8 mouse cellular contexts compared by ENCODE assay signal in genomic region chr3:62338044-62338443, GRCm38 (mm10). TPM values are rescaled to one million over a fixed set of nuclear protein-coding genes. Genes with fewer than 3 reads are reported as not detected.
DNase-seq lines count a peak whose midpoint lies in the region; ATAC-seq and TF ChIP-seq lines count a peak whose summit lies in the region.

Arhgef26 (plus strand) TSS chr3:62338344.

- H3K27ac ChIP-seq in liver, adult 2 months (replicated peaks; ENCODE audit: insufficient read depth, low read depth, low read length), result peak within 1 kb of the TSS; percentile 98
- H3K27ac ChIP-seq in forebrain, embryonic 12.5 days, result peak within 1 kb of the TSS; percentile 36; the same call in 1 of the 2 replicates
- H3K27ac ChIP-seq in neural tube, embryonic 12.5 days, result no peak within 1 kb of the TSS

- H3K79me2 ChIP-seq in liver, adult 2 months (ENCODE audit: control insufficient read depth, insufficient read depth, low read length), result peaks cover 7% of the 10 kb centered on the region; the same call in 1 of the 2 replicates

- H3K4me2 ChIP-seq in forebrain, embryonic 12.5 days, result peak within 1 kb of the TSS; percentile 76
- H3K4me2 ChIP-seq in neural tube, embryonic 12.5 days (replicated peaks), result peak within 1 kb of the TSS; percentile 90

- ATAC-seq in forebrain, embryonic 12.5 days (ENCODE audit: low FRiP score), result no peak
- no peak for ATAC-seq in neural tube, embryonic 12.5 days (ENCODE audit: low FRiP score, low read depth)

- 72% methylated on average over 3 of the region's 3 CpGs for WGBS in liver, adult 2 months
- WGBS in forebrain, embryonic 12.5 days, result 82% methylated on average over 3 of the region's 3 CpGs
- WGBS in neural tube, embryonic 12.5 days, result 86% methylated on average over 3 of the region's 3 CpGs

- H3K27me3 ChIP-seq in liver, adult 2 months (ENCODE audit: control insufficient read depth, insufficient read depth, low read length), result no peaks in the 10 kb centered on the region
- peaks cover 16% of the 10 kb centered on the region for H3K27me3 ChIP-seq in forebrain, embryonic 12.5 days
- peaks cover 7% of the 10 kb centered on the region for H3K27me3 ChIP-seq in neural tube, embryonic 12.5 days (replicated peaks)

- peaks cover 3% of the 10 kb centered on the region; the same call in 1 of the 2 replicates for H3K4me1 ChIP-seq in liver, adult 2 months (ENCODE audit: control insufficient read depth, insufficient read depth, low read length)
- H3K4me1 ChIP-seq in forebrain, embryonic 12.5 days, result peaks cover 5% of the 10 kb centered on the region; the same call in 1 of the 2 replicates
- H3K4me1 ChIP-seq in neural tube, embryonic 12.5 days, result no peaks in the 10 kb centered on the region; the same call in 1 of the 2 replicates

- H3K9me3 ChIP-seq in forebrain, embryonic 12.5 days, result no peaks in the 10 kb centered on the region
- H3K9me3 ChIP-seq in neural tube, embryonic 12.5 days, result no peaks in the 10 kb centered on the region

- TF ChIP-seq CTCF in liver, adult 2 months (IDR thresholded peaks at IDR 0.05; ENCODE audit: low read depth, low read length), result no peak

- peaks cover 14% of the 10 kb centered on the region for H3K36me3 ChIP-seq in liver, adult 2 months (ENCODE audit: control insufficient read depth, insufficient read depth, low read length)
- no peaks in the 10 kb centered on the region for H3K36me3 ChIP-seq in forebrain, embryonic 12.5 days (replicated peaks)
- H3K36me3 ChIP-seq in neural tube, embryonic 12.5 days, result no peaks in the 10 kb centered on the region

- H3K4me3 ChIP-seq in liver, adult 2 months (ENCODE audit: insufficient read depth, low read depth, low read length), result peak within 1 kb of the TSS; percentile 94
- H3K4me3 ChIP-seq in forebrain, embryonic 12.5 days (replicated peaks), result peak within 1 kb of the TSS; percentile 73
- peak within 1 kb of the TSS; percentile 78 for H3K4me3 ChIP-seq in neural tube, embryonic 12.5 days

- H3K9ac ChIP-seq in liver, adult 2 months (ENCODE audit: low read depth, low read length), result peak within 1 kb of the TSS; percentile 98
- peak within 1 kb of the TSS; percentile 71 for H3K9ac ChIP-seq in forebrain, embryonic 12.5 days
- H3K9ac ChIP-seq in neural tube, embryonic 12.5 days, result peak within 1 kb of the TSS; percentile 78

- DNase-seq in liver, adult 2 months (ENCODE audit: extremely low read depth, low read depth, low spot score), result no peak
- no peak for DNase-seq in liver
- DNase-seq in left cerebral cortex, adult 8-10 months (ENCODE audit: low spot score in 2 of 2), result no peak
- no peak for DNase-seq in Muller cell, postnatal 12 days (ENCODE audit: inconsistent ontology term)
- DNase-seq in cerebellum, adult 9-10 months, result no peak
- DNase-seq in right cerebral cortex, postnatal 14 days, result no peak

- TF ChIP-seq POLR2A in liver, adult 2 months (IDR thresholded peaks at IDR 0.05; ENCODE audit: extremely low read depth, insufficient read depth, low read length), result no peak

RNA-seq across cellular contexts. Expression of gene Arhgef26, which starts in this region (rescaled TPM):
- total RNA-seq in liver, adult 2 months (2014; rRNA removed), result 23.6 and 29.2 TPM in 2 replicates
- 7.2 and 10.4 TPM in 2 replicates for polyA plus RNA-seq in liver, adult 2 months (2012; rRNA removed)
- polyA plus RNA-seq in forebrain, embryonic 12.5 days (2016; fragmentation: Nextera tagmentation; extraction: Ambion mirVana), result 9.9 and 10.1 TPM in 2 replicates
- total RNA-seq in left cerebral cortex, adult 8-10 months (2022), result 10 to 100 TPM; 25.0 to 29.8 (median 27.0) TPM
- polyA plus RNA-seq in neural tube, embryonic 12.5 days (2016; fragmentation: Nextera tagmentation; extraction: Ambion mirVana), result 15.2 and 15.7 TPM in 2 replicates
